Mouse (Mus musculus) E14TG2a.4 (cell line): ENCODE measurements around the gene Mtap.

Experiments used
- CTCF ChIP-seq: conservative IDR thresholded peaks from 2 replicates; pipeline ENCODE4 v1.5.1; 2014; ENCODE audit warnings: low read length
- NANOG ChIP-seq: IDR thresholded peaks from 2 replicates; pipeline ENCODE4 v1.6.1; 2014; ENCODE audit warnings: borderline replicate concordance, low read length, mixed read lengths

DNA sequence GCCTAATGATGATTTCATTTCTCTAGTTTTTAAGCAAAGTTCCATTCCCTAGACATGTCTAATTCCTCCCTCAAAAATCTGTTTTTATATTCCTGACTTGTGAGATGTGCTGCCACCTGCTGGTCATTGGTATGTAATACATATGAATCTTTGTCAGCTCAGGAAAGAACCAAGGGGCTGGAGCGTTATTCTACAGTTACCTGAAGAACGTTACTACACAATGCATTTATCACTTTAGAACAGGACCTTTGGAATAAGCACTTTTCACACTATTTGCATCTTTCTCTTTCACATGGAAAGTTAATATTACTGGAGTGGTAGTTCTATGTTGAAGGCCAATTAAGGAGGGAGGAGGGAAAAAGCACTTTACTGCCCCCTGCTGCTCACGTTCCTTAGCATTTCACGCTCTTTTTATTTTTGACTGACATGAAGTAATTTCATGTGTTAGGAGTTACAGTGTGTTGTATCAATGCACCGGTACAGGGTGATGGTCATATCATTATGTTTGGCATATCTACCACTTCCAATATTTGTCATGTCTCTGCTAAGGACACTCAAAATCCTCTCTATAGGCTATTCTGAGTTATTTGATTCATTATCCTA lies 7.5 kb upstream of the Mtap start:
- TF ChIP-seq NANOG (no peak), CTCF (peak; percentile 53)
